Mouse (Mus musculus) urinary bladder, postnatal 4 days (tissue): Measurements from ENCODE around the gene Eloa.
"Not testable (repeated sequence)": the region's sequence is repeated elsewhere in the genome, so short reads cannot be mapped to it uniquely, and the experiment has no call there.

Experiments
- DNase-seq, 2 experiments: peaks; one replicate each; pipeline ENCODE4 v3.0.0; 2021 to 2022; ENCODE audit warnings: low spot score in 2 of 2

Eloa gene

GRCm38 (mm10) chr4:136021549-136022047 is at the start of gene Eloa:
Gene Eloa (minus strand): TSS chr4:136021763.
- peak; percentile 99 to 100 for DNase-seq

GRCm38 (mm10) chr4:136071178-136071714 is 49.7 kb upstream of the Eloa start:
- peak; percentile 64 to 84 for DNase-seq

- no peak for DNase-seq
Observed at GRCm38 (mm10) chr4:136070592-136070991, 49.0 kb upstream of the Eloa start.

GRCm38 (mm10) chr4:136069954-136070353 is 48.4 kb upstream of the Eloa start:
- peak; percentile 80 to 85 for DNase-seq

GRCm38 (mm10) chr4:136069313-136069712 is 47.8 kb upstream of the Eloa start:
- no peak for DNase-seq

- no peak for DNase-seq
Observed at GRCm38 (mm10) chr4:136063143-136063542, 41.6 kb upstream of the Eloa start.

- not testable (repeated sequence) for DNase-seq
Observed at GRCm38 (mm10) chr4:136059800-136060488, 38.4 kb upstream of the Eloa start.

- DNase-seq: no peak
Observed at GRCm38 (mm10) chr4:136057916-136058315, 36.4 kb upstream of the Eloa start.

- no peak for DNase-seq
Observed at GRCm38 (mm10) chr4:136056030-136056429, 34.5 kb upstream of the Eloa start.

- no peak for DNase-seq
Observed at GRCm38 (mm10) chr4:136053843-136054242, 32.3 kb upstream of the Eloa start.

GRCm38 (mm10) chr4:136053247-136053596 is 31.7 kb upstream of the Eloa start, which contains the start of gene Rpl11:
Gene Rpl11 (minus strand): TSS chr4:136053428.
- peak; percentile 87 to 89 for DNase-seq

GRCm38 (mm10) chr4:136052534-136053246 is 31.1 kb upstream of the Eloa start:
- DNase-seq: no peak

GRCm38 (mm10) chr4:136052060-136052459 is 30.5 kb upstream of the Eloa start:
- no peak for DNase-seq

GRCm38 (mm10) chr4:136050226-136050625 is 28.7 kb upstream of the Eloa start:
- DNase-seq: no peak

- DNase-seq: no peak
Observed at GRCm38 (mm10) chr4:136048291-136049032, 26.9 kb upstream of the Eloa start.

GRCm38 (mm10) chr4:136047626-136048025 is 26.1 kb upstream of the Eloa start:
- DNase-seq: no peak

- no peak for DNase-seq
Observed at GRCm38 (mm10) chr4:136046888-136047287, 25.3 kb upstream of the Eloa start.

- DNase-seq: no peak
Observed at GRCm38 (mm10) chr4:136045091-136045490, 23.5 kb upstream of the Eloa start.

GRCm38 (mm10) chr4:136043784-136044400 is 22.3 kb upstream of the Eloa start:
- no peak for DNase-seq

GRCm38 (mm10) chr4:136035078-136035477 is 13.5 kb upstream of the Eloa start:
- no peak for DNase-seq

GRCm38 (mm10) chr4:136033231-136033630 is 11.7 kb upstream of the Eloa start:
- DNase-seq: no peak
